Mouse (Mus musculus) left cerebral cortex, adult 11 months (tissue): ENCODE measurements around the gene Ccnd2.

Source experiments
- DNase-seq: peaks from one replicate; pipeline ENCODE4 v3.0.0; 2022; ENCODE audit warnings: low spot score

Gene Ccnd2

DNA sequence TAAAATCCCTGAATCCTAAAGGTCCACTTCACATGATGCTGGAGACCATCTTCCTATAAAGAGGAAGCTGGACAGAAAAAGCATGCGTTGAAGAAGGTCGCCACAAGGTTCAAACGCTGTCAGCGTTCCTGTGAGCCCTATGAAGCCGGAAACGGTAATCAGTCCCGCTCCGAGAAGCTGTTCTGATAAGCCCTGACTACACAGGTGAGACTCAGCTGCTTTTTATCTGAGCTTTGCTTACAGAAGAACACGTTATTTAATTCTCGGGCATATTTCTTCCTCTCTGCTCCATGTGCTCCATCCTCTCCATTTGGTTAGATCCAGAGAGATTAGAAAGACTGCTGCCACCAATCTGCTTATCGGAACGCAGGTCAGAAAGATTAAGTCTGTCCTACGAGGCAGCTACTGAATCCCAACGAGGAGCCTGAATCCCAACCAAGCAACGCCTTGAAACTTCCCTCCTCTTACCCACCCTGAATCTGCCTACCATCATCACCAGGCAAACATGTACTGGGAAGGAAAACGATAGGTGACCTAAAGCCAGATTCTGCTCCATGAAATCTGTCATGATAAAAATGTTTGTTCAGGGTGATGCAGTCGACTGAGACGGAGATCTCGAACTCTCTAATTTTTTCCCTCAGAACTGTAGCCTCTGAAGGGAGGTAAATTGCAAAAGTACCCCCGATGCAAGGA lies 43.5 kb downstream of the Ccnd2 start:
- no peak for DNase-seq

DNA sequence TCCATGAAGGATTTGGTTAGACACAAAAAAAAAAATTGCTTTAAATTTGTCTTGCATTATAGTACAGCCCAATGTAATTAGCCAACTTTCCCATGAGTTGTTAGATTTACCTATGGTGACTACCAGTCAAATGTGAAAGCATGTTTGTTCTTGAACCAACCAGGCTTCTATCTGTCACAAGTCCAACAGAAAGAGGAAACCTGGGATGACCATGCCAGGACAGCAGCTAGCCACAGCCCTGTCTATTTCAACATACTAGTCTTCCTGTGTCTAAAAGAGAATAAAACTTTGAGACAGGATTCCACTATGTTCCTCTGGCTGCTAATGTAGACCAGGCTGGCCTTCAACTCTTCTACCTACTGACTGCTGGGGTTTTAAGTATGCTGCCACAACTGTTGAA lies 44.6 kb downstream of the Ccnd2 start:
- DNase-seq: no peak

DNA sequence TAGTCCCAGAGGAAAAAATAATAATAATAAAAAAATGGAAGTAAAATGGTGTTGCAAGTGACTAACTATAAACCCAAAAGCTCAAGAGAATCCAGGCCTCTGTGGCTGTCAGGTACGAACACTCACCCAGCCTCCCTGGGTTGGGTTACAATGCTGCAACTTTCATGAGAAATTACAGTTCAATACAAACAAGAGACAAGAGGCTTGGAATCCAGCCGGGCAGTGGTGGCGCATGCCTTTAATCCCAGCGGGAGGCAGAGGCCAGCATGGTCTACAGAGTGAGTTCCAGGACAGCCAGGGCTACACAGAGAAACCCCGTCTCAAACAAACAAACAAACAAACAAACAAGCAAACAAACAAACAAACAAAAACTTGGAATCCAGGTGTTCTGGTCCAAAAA lies 45.3 kb downstream of the Ccnd2 start:
- DNase-seq: no peak

DNA sequence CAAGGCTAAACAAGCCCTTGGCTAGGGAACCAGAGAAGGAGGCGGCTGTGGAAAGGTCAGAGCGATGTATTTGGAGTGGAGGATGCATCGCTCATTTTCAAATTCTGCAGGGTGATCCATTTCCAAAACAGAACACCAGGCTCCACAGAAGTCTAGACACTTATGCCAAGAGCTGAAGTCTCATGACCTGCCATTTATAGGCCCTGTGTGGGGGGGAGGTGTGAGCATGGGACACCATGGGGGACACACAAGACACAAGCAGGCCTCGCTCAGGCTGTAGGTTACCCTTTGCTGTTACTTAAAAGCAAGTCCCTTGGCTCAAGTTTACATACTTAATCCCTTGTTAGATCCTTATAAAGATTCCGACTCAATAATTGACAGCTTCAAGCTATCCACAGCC lies 45.8 kb downstream of the Ccnd2 start:
- no peak for DNase-seq

DNA sequence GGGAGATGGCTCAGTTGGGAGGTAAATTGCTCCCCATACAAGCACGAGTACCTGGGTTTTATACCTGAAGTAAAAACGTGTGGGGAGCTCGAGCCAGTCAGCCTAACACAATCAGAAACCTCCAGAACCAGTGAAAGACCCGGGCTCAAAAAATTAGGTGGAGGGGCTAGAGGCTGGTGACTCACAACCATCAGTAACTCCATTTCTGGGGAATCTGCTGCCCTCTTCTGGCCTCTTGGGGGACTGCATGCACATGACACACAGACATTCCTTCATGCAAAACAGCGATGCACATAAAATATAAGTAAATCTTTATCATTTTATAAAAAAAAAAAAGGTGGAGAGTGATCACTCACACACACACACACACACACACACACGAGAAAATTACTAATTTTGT lies 46.9 kb downstream of the Ccnd2 start:
- no peak for DNase-seq

DNA sequence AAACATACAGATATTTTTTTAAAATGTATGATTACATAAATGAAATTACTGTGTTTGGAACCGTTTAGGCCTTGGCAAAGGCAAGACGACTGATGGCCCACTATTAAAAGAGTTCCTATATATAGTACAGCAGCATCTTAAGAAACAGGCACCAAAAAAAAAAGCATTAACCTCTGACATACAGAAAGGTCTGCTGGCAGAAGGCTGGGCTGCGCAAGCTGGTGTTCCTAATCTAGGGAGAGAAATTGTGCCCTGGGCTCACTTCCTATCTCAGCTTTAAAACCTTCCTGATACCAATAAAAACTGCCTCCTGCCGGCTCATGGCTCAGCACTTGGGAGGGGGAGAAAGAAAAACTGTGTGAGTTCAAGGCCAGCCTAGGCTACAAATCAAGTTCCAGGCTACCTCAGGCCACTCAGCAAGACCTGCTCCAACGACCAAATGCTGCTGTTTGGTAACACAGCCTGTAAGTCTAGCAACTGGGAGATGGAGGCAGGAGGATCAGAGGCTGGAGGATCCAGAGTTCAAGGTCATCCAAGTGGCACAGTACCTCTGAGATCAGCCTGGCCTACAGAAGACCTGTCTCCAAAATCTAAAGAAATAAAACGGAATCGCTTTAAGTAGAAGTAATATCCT lies 47.5 kb downstream of the Ccnd2 start:
- DNase-seq: no peak

DNA sequence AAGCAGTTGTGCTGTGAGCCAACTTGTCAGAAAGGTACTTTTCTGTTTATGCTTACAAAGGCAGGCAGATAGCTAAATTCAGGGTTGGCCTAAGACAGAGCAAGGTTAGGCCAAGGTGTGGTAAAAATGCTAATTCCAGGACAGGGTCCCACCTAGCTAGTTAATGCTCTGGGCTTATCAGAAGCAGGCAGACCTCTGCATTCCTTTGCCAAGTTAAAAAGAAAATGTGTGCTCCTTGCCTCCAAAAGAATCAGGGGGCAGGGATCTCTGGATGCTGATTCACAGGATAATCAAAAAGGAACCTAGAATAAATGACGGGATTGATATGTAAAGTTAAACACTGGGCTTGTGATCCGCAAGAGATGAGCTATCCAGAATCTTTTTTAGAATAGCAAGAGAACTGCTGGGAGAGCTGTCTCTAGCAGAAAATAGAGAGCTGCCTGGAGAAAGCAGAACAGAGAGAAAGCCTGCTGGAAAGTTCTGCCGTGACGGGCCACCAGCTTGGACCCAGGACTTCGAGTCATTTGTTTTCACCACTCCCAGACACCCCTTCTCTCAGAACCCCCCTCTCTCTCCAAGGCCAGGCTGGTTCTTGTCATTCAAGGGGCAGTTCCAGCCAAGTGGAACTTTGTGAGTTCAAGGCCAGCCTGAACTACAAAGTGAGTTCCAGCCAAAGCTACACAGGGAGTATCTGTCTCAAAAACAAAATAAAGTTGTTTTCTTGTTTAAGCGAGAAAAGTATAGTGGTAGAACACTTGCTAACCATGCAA lies 48.3 kb downstream of the Ccnd2 start:
- no peak for DNase-seq

DNA sequence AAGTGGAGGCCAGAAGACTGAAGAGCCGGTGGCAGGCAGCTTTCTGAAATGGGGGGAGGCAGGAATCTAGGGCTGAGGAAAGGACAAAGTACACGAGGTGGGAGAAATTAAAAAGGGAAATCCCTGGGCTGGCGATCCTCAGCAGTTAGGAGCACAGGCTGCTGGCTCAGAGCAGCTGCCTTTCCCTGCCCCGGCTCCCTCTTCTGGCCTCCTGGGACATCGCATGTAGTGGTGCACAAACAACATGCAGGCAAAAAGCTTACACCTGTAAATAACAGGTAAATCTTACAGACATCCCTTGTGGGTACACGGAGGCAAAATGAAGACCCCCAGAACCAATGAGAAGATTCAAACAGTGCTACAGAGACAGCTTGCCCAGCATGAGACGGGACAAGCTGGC lies 57.4 kb downstream of the Ccnd2 start:
- DNase-seq: no peak

DNA sequence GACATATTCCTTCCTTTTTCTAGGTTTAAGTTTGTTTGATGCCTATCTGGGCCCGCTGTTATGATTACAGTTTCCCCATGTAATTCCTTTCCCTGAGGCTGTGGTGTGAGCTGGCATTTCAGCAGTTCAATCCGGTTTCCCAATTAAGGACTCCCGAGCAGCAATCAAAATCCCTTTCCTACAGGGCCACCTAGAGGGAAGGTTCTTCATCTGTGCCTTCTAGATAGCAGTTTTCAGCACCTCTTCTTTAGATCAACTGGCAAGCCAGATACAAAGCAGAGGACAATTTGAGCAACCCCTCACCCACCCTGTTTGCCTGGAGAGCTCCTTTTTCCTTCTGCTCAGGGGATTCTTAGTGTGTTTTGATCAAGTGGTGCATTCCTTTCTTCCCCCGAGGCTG lies 65.3 kb downstream of the Ccnd2 start:
- peak; percentile 59 for DNase-seq

DNA sequence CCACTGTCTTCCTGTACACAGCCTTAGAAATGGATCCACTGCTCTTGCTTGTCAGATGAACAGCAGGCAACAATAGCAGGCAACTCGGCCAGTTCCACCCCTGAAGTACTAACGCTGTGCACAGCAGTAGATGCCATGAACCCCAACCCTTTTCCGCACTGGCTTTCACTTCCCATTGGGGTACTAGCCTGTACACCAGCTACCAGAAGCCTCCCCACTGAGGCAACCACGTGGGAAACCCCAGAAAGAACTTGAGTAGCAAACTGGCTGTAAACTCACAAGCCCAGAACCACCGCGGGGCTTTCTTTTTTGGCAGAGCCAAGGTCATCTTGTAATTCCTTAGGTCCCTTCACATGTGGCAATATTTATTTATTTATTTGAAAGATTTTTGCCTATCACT lies 70.2 kb downstream of the Ccnd2 start:
- DNase-seq: no peak

DNA sequence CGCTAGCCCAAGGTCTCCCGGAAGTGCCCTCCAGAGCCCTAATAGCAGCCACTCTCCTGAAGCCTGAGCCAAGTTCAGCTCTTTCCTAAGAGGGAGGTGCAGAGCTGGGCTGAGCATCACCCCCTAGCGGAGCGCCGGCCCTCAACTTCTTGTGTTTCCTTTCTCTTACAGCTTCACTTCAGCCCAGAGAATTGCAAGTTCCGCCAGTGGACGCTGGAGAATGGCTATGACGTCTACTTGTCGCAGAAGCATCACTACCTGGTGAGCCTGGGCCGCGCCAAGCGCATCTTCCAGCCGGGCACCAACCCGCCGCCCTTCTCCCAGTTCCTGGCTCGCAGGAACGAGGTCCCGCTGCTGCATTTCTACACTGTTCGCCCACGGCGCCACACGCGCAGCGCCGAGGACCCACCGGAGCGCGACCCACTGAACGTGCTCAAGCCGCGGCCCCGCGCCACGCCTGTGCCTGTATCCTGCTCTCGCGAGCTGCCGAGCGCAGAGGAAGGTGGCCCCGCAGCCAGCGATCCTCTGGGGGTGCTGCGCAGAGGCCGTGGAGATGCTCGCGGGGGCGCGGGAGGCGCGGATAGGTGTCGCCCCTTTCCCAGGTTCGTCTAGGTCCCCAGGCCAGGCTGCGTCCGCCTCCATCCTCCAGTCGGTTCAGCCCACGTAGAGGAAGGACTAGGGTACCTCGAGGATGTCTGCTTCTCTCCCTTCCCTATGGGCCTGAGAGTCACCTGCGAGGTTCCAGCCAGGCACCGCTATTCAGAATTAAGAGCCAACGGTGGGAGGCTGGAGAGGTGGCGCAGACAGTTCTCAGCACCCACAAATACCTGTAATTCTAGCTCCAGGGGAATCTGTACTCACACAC lies 71.9 kb downstream of the Ccnd2 start:
- peak; percentile 64 for DNase-seq
